Mouse (Mus musculus) right cerebral cortex, adult 2 months (tissue): ENCODE results near the gene Dock6.
"Not testable (repeated sequence)": the region's sequence is repeated elsewhere in the genome, so short reads cannot be mapped to it uniquely, and the experiment has no call there.

Experiments used
- DNase-seq, 2 experiments: peaks; one replicate each; pipeline ENCODE4 v3.0.0; 2021 to 2022; ENCODE audit warnings: low spot score in 2 of 2

The Dock6 gene

GRCm38 (mm10) chr9:21808561-21808960 is 43.9 kb downstream of the Dock6 start:
- no peak for DNase-seq

- peak; percentile 8 to 28 for DNase-seq
Measured at GRCm38 (mm10) chr9:21806976-21807375, 45.5 kb downstream of the Dock6 start.

GRCm38 (mm10) chr9:21806363-21806762 is 46.1 kb downstream of the Dock6 start:
- DNase-seq = no peak

- DNase-seq = peak; percentile 82 to 87
Measured at GRCm38 (mm10) chr9:21803986-21804644, 48.3 kb downstream of the Dock6 start.

- DNase-seq = no peak
Measured at GRCm38 (mm10) chr9:21801591-21801990, 50.8 kb downstream of the Dock6 start.

GRCm38 (mm10) chr9:21801121-21801520 is 51.3 kb downstream of the Dock6 start:
- no peak for DNase-seq

- DNase-seq = no peak
Measured at GRCm38 (mm10) chr9:21799010-21799350, 53.5 kb downstream of the Dock6 start.

GRCm38 (mm10) chr9:21798345-21799009 is 54.0 kb downstream of the Dock6 start, which contains the start of gene Kank2:
Gene Kank2, minus strand, starts transcription at chr9:21798744.
- DNase-seq = peak; percentile 40 to 67

GRCm38 (mm10) chr9:21797921-21798344 is 54.5 kb downstream of the Dock6 start:
- no peak for DNase-seq

GRCm38 (mm10) chr9:21796919-21797318 is 55.5 kb downstream of the Dock6 start:
- no peak for DNase-seq

- no peak for DNase-seq
Measured at GRCm38 (mm10) chr9:21796259-21796658, 56.2 kb downstream of the Dock6 start.

- no peak for DNase-seq
Measured at GRCm38 (mm10) chr9:21795579-21795978, 56.9 kb downstream of the Dock6 start.

- no peak for DNase-seq
Measured at GRCm38 (mm10) chr9:21794925-21795324, 57.5 kb downstream of the Dock6 start.

- no peak for DNase-seq
Measured at GRCm38 (mm10) chr9:21794344-21794834, 58.0 kb downstream of the Dock6 start.

GRCm38 (mm10) chr9:21793507-21793906 is 58.9 kb downstream of the Dock6 start:
- DNase-seq = not testable (repeated sequence)

GRCm38 (mm10) chr9:21792644-21793043 is 59.8 kb downstream of the Dock6 start:
- peak; percentile 56 to 57 for DNase-seq

GRCm38 (mm10) chr9:21791861-21792260 is 60.6 kb downstream of the Dock6 start:
- DNase-seq = no peak

GRCm38 (mm10) chr9:21788234-21788633 is 64.2 kb downstream of the Dock6 start:
- DNase-seq = no peak

GRCm38 (mm10) chr9:21787654-21788053 is 64.8 kb downstream of the Dock6 start:
- DNase-seq = no peak

GRCm38 (mm10) chr9:21786906-21787305 is 65.5 kb downstream of the Dock6 start:
- DNase-seq = peak; percentile 40 to 63

GRCm38 (mm10) chr9:21786309-21786708 is 66.1 kb downstream of the Dock6 start:
- not testable (repeated sequence) for DNase-seq

GRCm38 (mm10) chr9:21784517-21785307 is 67.7 kb downstream of the Dock6 start:
- DNase-seq = no peak
